Mouse (Mus musculus) midbrain, embryonic 16.5 days (tissue): Measurements from ENCODE around the gene Parp8. TPM values are rescaled to one million over a fixed set of nuclear protein-coding genes. Genes with fewer than 3 reads are reported as not detected.

Source experiments
- ATAC-seq: fragments of 200-750 bp; cut with Nextera tagmentation; 2 replicates; pipeline ENCODE4 v1.8.0; 2017; ENCODE audit warnings: moderate TSS enrichment
- H3K27ac ChIP-seq: fragments of 300-500 bp; sonication (generic); 2 replicates; pipeline ENCODE4 v1.5.1; 2014; ENCODE audit warnings: mild to moderate bottlenecking, low read length, mixed read lengths
- H3K27me3 ChIP-seq: fragments of 300-500 bp; sonication (generic); 2 replicates; pipeline ENCODE4 v1.6.1; 2014; ENCODE audit warnings: low read depth, low read length, mixed read lengths; ENCODE audit not compliant: control insufficient read depth, insufficient read depth
- H3K36me3 ChIP-seq: fragments of 300-500 bp; sonication (generic); 2 replicates; pipeline ENCODE4 v1.6.1; 2014; ENCODE audit warnings: mild to moderate bottlenecking, low read length, moderate library complexity, mixed read lengths; ENCODE audit not compliant: control insufficient read depth, insufficient read depth
- H3K4me1 ChIP-seq: fragments of 300-500 bp; sonication (generic); 2 replicates; pipeline ENCODE4 v1.6.1; 2014; ENCODE audit warnings: mild to moderate bottlenecking, low read length, mixed read lengths; ENCODE audit not compliant: control insufficient read depth, insufficient read depth
- H3K4me2 ChIP-seq: fragments of 300-500 bp; sonication (generic); 2 replicates; pipeline ENCODE4 v1.6.1; 2014; ENCODE audit warnings: mild to moderate bottlenecking, low read length, mixed read lengths
- H3K4me3 ChIP-seq: fragments of 300-500 bp; sonication (generic); 2 replicates; pipeline ENCODE4 v1.5.1; 2014; ENCODE audit warnings: low read depth, mild to moderate bottlenecking, low read length, moderate library complexity, mixed read lengths
- H3K9ac ChIP-seq: fragments of 300-500 bp; sonication (generic); 2 replicates; pipeline ENCODE4 v1.6.1; 2014; ENCODE audit warnings: low read depth, low read length, mixed read lengths
- H3K9me3 ChIP-seq: fragments of 300-500 bp; sonication (generic); replicated peaks from 2 replicates; pipeline ENCODE4 v1.6.1; 2014; ENCODE audit warnings: mild to moderate bottlenecking, low read length, mixed read lengths; ENCODE audit not compliant: control insufficient read depth, poor library complexity, severe bottlenecking
- WGBS: fragments of 180-500 bp; shearing (Covaris S2); extraction: QIAGEN DNeasy Blood & Tissue Kit; methylation state at CpG from one replicate; pipeline ENCODE4 v1.1.7; 2014; 5-methylcytosine and 5-hydroxymethylcytosine counted together
- polyA plus RNA-seq: library from polyadenylated mRNA; unstranded; fragments of >200 nt; fragmentation: Nextera tagmentation; extraction: Ambion mirVana; gene quantifications from 2 replicates; pipeline ENCODE4 v1.2.1, GENCODE M21; 2015

Gene Parp8
- polyA plus RNA-seq, 1 experiment from 2014 or later = 33.7 TPM

DNA sequence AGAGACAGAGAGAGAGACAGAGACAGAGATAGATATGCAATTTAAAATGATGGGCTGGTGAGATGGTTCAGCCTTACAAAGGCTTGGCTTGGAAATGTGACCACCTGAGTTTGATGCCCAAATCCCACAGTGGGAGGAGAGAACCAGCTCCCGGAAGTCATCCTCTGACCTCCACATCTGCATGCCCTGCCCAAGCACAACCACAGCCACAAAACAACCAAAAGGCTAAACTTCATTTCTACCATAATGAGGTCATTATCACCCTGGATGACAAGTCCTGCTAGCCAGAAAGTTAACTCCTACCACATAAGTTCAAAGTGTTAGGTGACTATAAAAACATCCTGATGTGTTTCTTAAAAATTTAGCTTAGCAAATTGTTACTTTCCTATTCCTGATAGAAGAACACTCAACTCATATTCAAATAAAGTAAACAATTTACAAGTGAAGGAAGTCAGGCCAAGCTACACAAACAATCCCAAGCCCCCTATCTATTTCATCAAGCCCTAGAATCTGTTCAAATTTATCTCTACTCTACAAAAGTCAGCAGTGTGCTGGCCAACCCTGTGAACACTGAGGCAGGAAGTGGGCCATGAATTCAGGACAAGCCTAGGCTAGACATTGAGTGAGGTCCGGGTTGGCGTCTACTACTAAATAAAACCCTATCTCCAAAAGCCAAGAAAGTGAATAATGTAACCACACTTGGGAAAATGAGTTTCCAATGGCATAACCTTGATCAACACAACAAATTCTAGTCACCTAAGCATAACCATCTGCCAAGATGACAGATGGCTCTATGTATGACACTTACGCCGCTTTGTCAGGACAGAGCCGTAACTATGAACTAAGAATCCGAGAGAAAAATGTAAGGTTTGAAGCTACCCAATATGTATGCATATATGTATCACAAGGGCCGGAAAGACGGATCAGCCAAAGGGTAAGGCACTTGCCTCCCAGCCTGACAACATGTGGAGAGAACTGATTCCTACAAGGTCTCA lies 17.0 kb downstream of the Parp8 start:
- WGBS = 96% methylated on average over 9 of the region's 9 CpGs
- no peaks in the 10 kb centered on the region for H3K27me3 ChIP-seq
- no peak for ATAC-seq
- H3K9ac ChIP-seq = no peak overlapping the region
- peaks cover 2% of the 10 kb centered on the region; the same call in 1 of the 2 replicates for H3K4me1 ChIP-seq
- H3K27ac ChIP-seq = no peak overlapping the region
- peaks cover 3% of the 10 kb centered on the region; the same call in 1 of the 2 replicates for H3K9me3 ChIP-seq
- H3K4me2 ChIP-seq = no peak overlapping the region
- H3K36me3 ChIP-seq = no peaks in the 10 kb centered on the region
- H3K4me3 ChIP-seq = no peak overlapping the region

DNA sequence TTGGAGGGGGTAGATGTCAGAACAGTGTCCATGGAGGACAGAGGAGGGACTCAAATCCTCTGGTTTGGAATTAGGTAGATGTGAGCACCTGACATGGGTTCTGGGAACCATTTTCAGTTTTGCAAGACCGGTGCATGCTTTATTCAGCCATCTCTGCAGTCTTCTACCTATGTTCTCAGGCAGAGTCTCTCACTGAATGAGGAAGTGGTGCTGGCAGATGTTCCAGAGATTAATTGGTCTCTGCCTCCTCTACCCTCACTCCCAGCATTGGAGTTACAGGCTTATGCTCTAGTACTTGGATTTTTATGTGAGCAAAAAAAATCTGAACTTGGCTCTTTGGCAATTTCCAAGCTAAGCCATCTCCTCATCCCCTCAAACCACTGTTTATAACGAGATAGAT lies 17.8 kb downstream of the Parp8 start:
- 95% methylated on average over 2 of the region's 2 CpGs for WGBS
- no peaks in the 10 kb centered on the region for H3K36me3 ChIP-seq
- peaks cover 2% of the 10 kb centered on the region; the same call in 1 of the 2 replicates for H3K4me1 ChIP-seq
- peaks cover 2% of the 10 kb centered on the region; the same call in 1 of the 2 replicates for H3K9me3 ChIP-seq
- no peak overlapping the region for H3K4me3 ChIP-seq
- no peak overlapping the region for H3K4me2 ChIP-seq
- H3K27me3 ChIP-seq = no peaks in the 10 kb centered on the region
- H3K27ac ChIP-seq = no peak overlapping the region
- no peak for ATAC-seq
- H3K9ac ChIP-seq = no peak overlapping the region

DNA sequence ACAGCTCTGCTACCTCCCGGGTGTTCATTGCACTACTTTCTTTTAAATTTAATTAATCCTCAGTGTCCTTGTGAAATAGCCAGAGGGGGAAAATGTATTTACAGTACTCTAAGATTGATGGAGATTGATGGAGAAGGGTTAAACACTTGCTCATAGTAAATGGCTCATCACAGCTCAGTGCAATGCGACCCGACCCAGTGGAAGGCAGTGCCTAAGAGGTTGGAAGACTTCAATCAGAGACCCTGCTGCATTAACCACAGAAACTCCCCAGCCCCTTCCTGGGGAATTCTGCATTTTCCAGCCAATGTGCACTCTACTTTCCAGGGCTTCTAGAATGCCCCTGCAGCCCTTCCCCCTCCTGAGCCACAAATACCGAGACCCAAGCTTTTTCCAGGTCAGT lies 18.7 kb downstream of the Parp8 start:
- Histone ChIP-seq H3K27ac (no peak overlapping the region), H3K27me3 (no peaks in the 10 kb centered on the region), H3K4me2 (no peak overlapping the region), H3K9ac (no peak overlapping the region), H3K9me3 (no peaks in the 10 kb centered on the region), H3K36me3 (no peaks in the 10 kb centered on the region), H3K4me1 (peaks cover 2% of the 10 kb centered on the region; the same call in 1 of the 2 replicates), H3K4me3 (no peak overlapping the region)
- ATAC-seq = no peak
- WGBS = 71% methylated on average over 4 of the region's 4 CpGs

DNA sequence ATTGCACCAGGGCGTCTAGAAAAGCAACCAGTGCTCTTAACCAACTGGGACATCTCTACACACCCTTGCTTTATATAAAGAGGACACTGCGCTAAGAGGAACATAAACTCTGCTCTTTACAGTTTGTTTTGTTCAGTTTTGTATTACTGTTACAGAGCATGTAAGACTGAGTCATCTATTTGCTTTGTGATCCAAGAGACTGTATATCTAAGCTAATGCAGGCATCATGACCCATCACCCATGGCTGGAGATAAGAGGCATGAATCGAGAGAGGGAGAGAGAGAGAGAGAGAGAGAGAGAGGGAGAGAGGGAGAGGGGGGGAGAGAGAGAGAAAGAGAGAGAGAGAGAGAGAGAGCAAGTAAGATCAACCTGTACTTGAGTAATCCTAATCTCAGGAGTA lies 24.8 kb downstream of the Parp8 start:
- no peak overlapping the region for H3K9ac ChIP-seq
- no peak overlapping the region for H3K4me2 ChIP-seq
- 92% methylated on average over 3 of the region's 3 CpGs for WGBS
- no peak overlapping the region for H3K27ac ChIP-seq
- ATAC-seq = no peak
- H3K27me3 ChIP-seq = no peaks in the 10 kb centered on the region
- H3K9me3 ChIP-seq = no peaks in the 10 kb centered on the region
- H3K4me1 ChIP-seq = no peaks in the 10 kb centered on the region
- H3K36me3 ChIP-seq = no peaks in the 10 kb centered on the region
- no peak overlapping the region for H3K4me3 ChIP-seq

DNA sequence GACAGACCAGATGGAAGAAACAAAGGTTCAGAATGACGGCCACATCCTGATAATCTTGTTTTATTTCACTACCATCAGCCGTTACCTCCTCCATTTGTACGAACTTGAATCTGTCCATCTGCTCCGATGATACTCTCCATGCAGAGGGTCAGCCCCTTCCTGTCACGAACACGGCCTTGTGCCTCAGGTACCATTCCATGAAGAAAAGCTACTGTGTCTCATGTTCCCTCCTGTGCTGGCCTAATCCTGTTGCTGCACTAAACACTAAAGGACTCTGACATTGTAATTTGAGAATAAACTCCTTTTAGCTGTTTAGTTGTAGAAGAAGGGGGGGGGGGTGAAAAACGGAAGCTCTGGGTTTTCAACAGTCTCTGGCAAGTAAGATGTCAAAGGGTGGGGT lies 33.8 kb downstream of the Parp8 start:
- Histone ChIP-seq H3K9me3 (no peaks in the 10 kb centered on the region), H3K27me3 (no peaks in the 10 kb centered on the region), H3K36me3 (no peaks in the 10 kb centered on the region), H3K4me3 (no peak overlapping the region), H3K9ac (no peak overlapping the region), H3K4me1 (peaks cover 5% of the 10 kb centered on the region; the same call in 1 of the 2 replicates), H3K27ac (no peak overlapping the region), H3K4me2 (no peak overlapping the region)
- WGBS = 82% methylated on average over 7 of the region's 7 CpGs
- ATAC-seq = no peak

DNA sequence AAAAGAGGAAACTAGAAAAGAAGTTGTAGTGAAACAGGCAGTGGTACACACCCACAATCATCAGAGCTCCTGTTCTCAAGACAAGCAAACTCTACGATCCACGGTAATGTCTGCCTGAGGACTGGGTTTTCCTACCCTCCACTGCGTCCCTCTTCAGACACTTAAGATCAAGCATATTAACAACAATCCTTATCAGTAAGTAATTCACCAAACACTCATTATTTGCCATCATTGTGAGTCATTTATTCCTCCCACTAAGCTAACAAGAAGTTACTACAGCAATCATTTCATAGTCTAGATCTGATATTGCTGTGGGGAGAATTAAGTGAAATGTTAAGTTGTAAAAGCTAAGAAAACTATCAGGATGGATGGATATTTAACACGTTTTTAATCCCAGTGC lies 35.0 kb downstream of the Parp8 start:
- H3K9me3 ChIP-seq = no peaks in the 10 kb centered on the region
- H3K27me3 ChIP-seq = no peaks in the 10 kb centered on the region
- H3K4me2 ChIP-seq = no peak overlapping the region
- 81% methylated on average over 4 of the region's 4 CpGs for WGBS
- no peak overlapping the region for H3K27ac ChIP-seq
- H3K4me3 ChIP-seq = no peak overlapping the region
- no peak overlapping the region for H3K9ac ChIP-seq
- no peaks in the 10 kb centered on the region for H3K36me3 ChIP-seq
- peaks cover 5% of the 10 kb centered on the region; the same call in 1 of the 2 replicates for H3K4me1 ChIP-seq
- no peak for ATAC-seq

DNA sequence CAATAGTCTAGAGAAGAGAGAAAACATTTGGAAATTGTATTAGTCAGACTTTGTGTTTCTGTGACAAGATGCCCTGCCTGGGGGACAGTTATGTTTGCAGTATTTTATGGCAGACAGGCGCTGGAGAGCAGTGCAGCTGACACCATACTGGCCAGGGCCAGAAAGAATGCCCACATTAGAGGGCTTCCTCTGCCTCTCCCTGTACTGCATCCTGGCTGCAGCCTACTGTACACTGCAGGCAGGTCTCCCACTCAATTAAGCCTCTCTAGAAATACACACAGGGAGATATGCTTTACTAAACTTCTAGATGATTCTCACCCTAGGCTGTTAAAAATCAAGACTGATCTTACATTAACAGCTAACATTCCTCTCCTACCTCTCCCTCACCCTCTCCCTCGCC lies 36.6 kb downstream of the Parp8 start:
- Histone ChIP-seq H3K27me3 (no peaks in the 10 kb centered on the region), H3K36me3 (no peaks in the 10 kb centered on the region), H3K4me3 (no peak overlapping the region), H3K9ac (no peak overlapping the region), H3K27ac (no peak overlapping the region), H3K4me2 (no peak overlapping the region), H3K4me1 (peaks cover 5% of the 10 kb centered on the region; the same call in 1 of the 2 replicates), H3K9me3 (no peaks in the 10 kb centered on the region)
- ATAC-seq = peak; percentile 46; the same call in 1 of the 2 replicates
- WGBS = 86% methylated on average over 2 of the region's 2 CpGs

DNA sequence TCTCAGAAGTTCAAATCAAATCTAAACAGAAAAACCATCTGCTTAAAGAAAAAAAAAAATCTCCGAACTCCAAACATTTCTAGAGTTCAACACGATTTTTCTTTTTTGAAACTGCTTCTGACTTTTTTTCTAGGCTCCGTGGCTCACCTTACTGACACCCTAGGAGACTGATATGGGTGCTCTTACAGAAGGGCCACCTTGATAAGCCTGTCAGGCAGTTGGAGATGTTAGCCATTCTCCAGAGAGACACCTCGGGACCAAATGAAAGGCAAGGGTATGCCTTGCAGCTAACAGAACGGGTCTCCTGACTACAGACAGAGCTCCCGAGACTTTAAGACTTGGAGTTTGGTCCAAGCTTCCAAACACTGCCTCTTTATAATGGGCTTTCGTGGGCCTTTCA lies 37.1 kb downstream of the Parp8 start:
- WGBS = 83% methylated on average over 7 of the region's 7 CpGs
- no peak for ATAC-seq

DNA sequence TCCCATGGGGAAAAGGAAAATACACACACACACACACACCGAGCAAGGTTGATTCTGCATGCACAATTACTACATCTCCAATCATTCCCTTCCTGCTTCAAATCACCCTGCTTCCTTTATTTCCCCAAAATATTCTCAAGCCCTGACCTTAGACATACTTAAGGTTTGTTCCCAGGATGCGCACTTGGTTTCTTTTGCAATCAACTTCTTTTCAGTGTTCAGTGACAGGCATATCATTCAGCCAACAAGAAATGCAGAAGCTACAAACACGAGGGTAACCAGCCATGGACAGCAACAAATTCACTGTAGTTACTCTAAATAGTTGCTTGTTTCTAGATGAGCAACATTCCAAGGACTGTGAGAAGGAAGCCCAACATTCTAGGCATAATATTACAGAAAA lies 38.1 kb downstream of the Parp8 start:
- H3K4me1 ChIP-seq = 0 out of 2 replicates have a peak, but pooled peaks cover 2% of the 10 kb centered on the region
- H3K4me3 ChIP-seq = no peak overlapping the region
- no peaks in the 10 kb centered on the region for H3K27me3 ChIP-seq
- no peak for ATAC-seq
- no peak overlapping the region for H3K9ac ChIP-seq
- WGBS = 78% methylated on average over 3 of the region's 3 CpGs
- H3K36me3 ChIP-seq = no peaks in the 10 kb centered on the region
- H3K9me3 ChIP-seq = no peaks in the 10 kb centered on the region
- H3K27ac ChIP-seq = no peak overlapping the region
- H3K4me2 ChIP-seq = no peak overlapping the region

More for the DNA sequence above, 37.1 kb downstream of the Parp8 start:
- Histone ChIP-seq H3K4me3 (no peak overlapping the region), H3K36me3 (no peaks in the 10 kb centered on the region), H3K27ac (no peak overlapping the region), H3K4me1 (peaks cover 5% of the 10 kb centered on the region; the same call in 1 of the 2 replicates), H3K9ac (no peak overlapping the region), H3K9me3 (no peaks in the 10 kb centered on the region), H3K4me2 (no peak overlapping the region), H3K27me3 (no peaks in the 10 kb centered on the region)
